Mouse (Mus musculus): ENCODE results near the gene Plcb1. TPM values are rescaled to one million over a fixed set of nuclear protein-coding genes. Genes with fewer than 3 reads are reported as not detected.
A peak's percentile ranks its signal among the peaks of the same experiment; 100 is the strongest.

The Plcb1 gene
- polyA plus RNA-seq, 1 experiment from 2014 or later = 21.2 TPM

- H3K36me3 ChIP-seq = no peaks in the 10 kb centered on the region
- no peak for ATAC-seq
- no peak overlapping the region for H3K9ac ChIP-seq (replicated peaks)
- H3K4me2 ChIP-seq (replicated peaks) = no peak overlapping the region
- 82% methylated on average over 11 of the region's 11 CpGs for WGBS
- H3K27me3 ChIP-seq = no peaks in the 10 kb centered on the region
- H3K27ac ChIP-seq = no peak overlapping the region
- H3K4me3 ChIP-seq (replicated peaks) = no peak overlapping the region
- H3K9me3 ChIP-seq = no peaks in the 10 kb centered on the region
- no peaks in the 10 kb centered on the region for H3K4me1 ChIP-seq (replicated peaks)
Measured at GRCm38 (mm10) chr2:134816383-134816782, 30.5 kb downstream of the Plcb1 start.

GRCm38 (mm10) chr2:134817058-134817840, 31.4 kb downstream of the Plcb1 start:
- Histone ChIP-seq H3K4me3 (replicated peaks) (no peak overlapping the region), H3K9ac (replicated peaks) (no peak overlapping the region), H3K27ac (no peak overlapping the region), H3K4me1 (replicated peaks) (no peaks in the 10 kb centered on the region), H3K4me2 (replicated peaks) (no peak overlapping the region), H3K27me3 (no peaks in the 10 kb centered on the region), H3K36me3 (no peaks in the 10 kb centered on the region), H3K9me3 (no peaks in the 10 kb centered on the region)
- WGBS = 95% methylated on average over 7 of the region's 7 CpGs
- ATAC-seq = no peak

- ATAC-seq = no peak
- Histone ChIP-seq H3K9me3 (no peaks in the 10 kb centered on the region), H3K9ac (replicated peaks) (no peak overlapping the region), H3K4me2 (replicated peaks) (no peak overlapping the region), H3K27ac (no peak overlapping the region), H3K4me3 (replicated peaks) (no peak overlapping the region), H3K4me1 (replicated peaks) (peaks cover 8% of the 10 kb centered on the region), H3K27me3 (no peaks in the 10 kb centered on the region), H3K36me3 (no peaks in the 10 kb centered on the region)
- WGBS = 79% methylated on average over 6 of the region's 6 CpGs
Measured at GRCm38 (mm10) chr2:134821176-134821575, 35.3 kb downstream of the Plcb1 start.

- Histone ChIP-seq H3K36me3 (no peaks in the 10 kb centered on the region), H3K27me3 (no peaks in the 10 kb centered on the region), H3K27ac (no peak overlapping the region), H3K4me1 (replicated peaks) (peaks cover 15% of the 10 kb centered on the region), H3K4me3 (replicated peaks) (no peak overlapping the region), H3K4me2 (replicated peaks) (no peak overlapping the region), H3K9ac (replicated peaks) (no peak overlapping the region), H3K9me3 (no peaks in the 10 kb centered on the region)
- no peak for ATAC-seq
- WGBS = 58% methylated on average over 7 of the region's 7 CpGs
Measured at GRCm38 (mm10) chr2:134825645-134826044, 39.8 kb downstream of the Plcb1 start.

GRCm38 (mm10) chr2:134826111-134827005, 40.5 kb downstream of the Plcb1 start:
- WGBS = 36% methylated on average over 8 of the region's 8 CpGs
- peak; percentile 50; the same call in 1 of the 2 replicates for ATAC-seq

GRCm38 (mm10) chr2:134827778-134828487, 42.1 kb downstream of the Plcb1 start:
- H3K4me1 ChIP-seq (replicated peaks) = peaks cover 15% of the 10 kb centered on the region
- H3K9me3 ChIP-seq = no peaks in the 10 kb centered on the region
- H3K36me3 ChIP-seq = no peaks in the 10 kb centered on the region
- H3K27ac ChIP-seq = no peak overlapping the region
- no peak overlapping the region for H3K9ac ChIP-seq (replicated peaks)
- no peaks in the 10 kb centered on the region for H3K27me3 ChIP-seq
- H3K4me3 ChIP-seq (replicated peaks) = no peak overlapping the region
- no peak overlapping the region for H3K4me2 ChIP-seq (replicated peaks)
- ATAC-seq = no peak
- 56% methylated on average over 3 of the region's 3 CpGs for WGBS

More at GRCm38 (mm10) chr2:134826111-134827005, 40.5 kb downstream of the Plcb1 start:
- peaks cover 15% of the 10 kb centered on the region for H3K4me1 ChIP-seq (replicated peaks)
- H3K27me3 ChIP-seq = no peaks in the 10 kb centered on the region
- no peak overlapping the region for H3K4me2 ChIP-seq (replicated peaks)
- H3K9me3 ChIP-seq = no peaks in the 10 kb centered on the region
- peak overlapping the region; percentile 35; the same call in 1 of the 2 replicates for H3K27ac ChIP-seq
- no peaks in the 10 kb centered on the region for H3K36me3 ChIP-seq
- H3K4me3 ChIP-seq (replicated peaks) = no peak overlapping the region
- H3K9ac ChIP-seq (replicated peaks) = no peak overlapping the region

- peaks cover under 1% of the 10 kb centered on the region; the same call in 1 of the 2 replicates for H3K4me1 ChIP-seq (replicated peaks)
- no peak for ATAC-seq
- no peaks in the 10 kb centered on the region for H3K9me3 ChIP-seq
- H3K4me3 ChIP-seq (replicated peaks) = no peak overlapping the region
- 81% methylated on average over 7 of the region's 7 CpGs for WGBS
- H3K36me3 ChIP-seq = no peaks in the 10 kb centered on the region
- H3K27me3 ChIP-seq = no peaks in the 10 kb centered on the region
- H3K4me2 ChIP-seq (replicated peaks) = no peak overlapping the region
- no peak overlapping the region for H3K27ac ChIP-seq
- H3K9ac ChIP-seq (replicated peaks) = no peak overlapping the region
Measured at GRCm38 (mm10) chr2:134831861-134832260, 46.0 kb downstream of the Plcb1 start.

GRCm38 (mm10) chr2:134836097-134836496, 50.2 kb downstream of the Plcb1 start:
- H3K4me2 ChIP-seq (replicated peaks) = no peak overlapping the region
- H3K27ac ChIP-seq = no peak overlapping the region
- no peak for ATAC-seq
- WGBS = 82% methylated on average over 1 of the region's 1 CpGs
- H3K4me1 ChIP-seq (replicated peaks) = no peaks in the 10 kb centered on the region
- no peak overlapping the region for H3K4me3 ChIP-seq (replicated peaks)
- no peaks in the 10 kb centered on the region for H3K27me3 ChIP-seq
- no peaks in the 10 kb centered on the region for H3K36me3 ChIP-seq
- no peaks in the 10 kb centered on the region for H3K9me3 ChIP-seq
- H3K9ac ChIP-seq (replicated peaks) = no peak overlapping the region

- H3K4me1 ChIP-seq (replicated peaks) = no peaks in the 10 kb centered on the region
Measured at GRCm38 (mm10) chr2:134838185-134838584, 52.3 kb downstream of the Plcb1 start.

GRCm38 (mm10) chr2:134838888-134839287, 53.0 kb downstream of the Plcb1 start:
- H3K9me3 ChIP-seq = no peaks in the 10 kb centered on the region
- no peak overlapping the region for H3K4me2 ChIP-seq (replicated peaks)
- ATAC-seq = no peak
- 83% methylated on average over 1 of the region's 1 CpGs for WGBS
- H3K4me3 ChIP-seq (replicated peaks) = no peak overlapping the region
- H3K27ac ChIP-seq = no peak overlapping the region
- no peaks in the 10 kb centered on the region for H3K4me1 ChIP-seq (replicated peaks)
- no peak overlapping the region for H3K9ac ChIP-seq (replicated peaks)
- H3K36me3 ChIP-seq = no peaks in the 10 kb centered on the region
- no peaks in the 10 kb centered on the region for H3K27me3 ChIP-seq

More at GRCm38 (mm10) chr2:134838185-134838584, 52.3 kb downstream of the Plcb1 start:
- H3K27me3 ChIP-seq = no peaks in the 10 kb centered on the region
- no peaks in the 10 kb centered on the region for H3K9me3 ChIP-seq
- no peak overlapping the region for H3K4me2 ChIP-seq (replicated peaks)
- H3K4me3 ChIP-seq (replicated peaks) = no peak overlapping the region
- no peaks in the 10 kb centered on the region for H3K36me3 ChIP-seq
- H3K27ac ChIP-seq = no peak overlapping the region
- ATAC-seq = no peak
- H3K9ac ChIP-seq (replicated peaks) = no peak overlapping the region
- 85% methylated on average over 1 of the region's 1 CpGs for WGBS

GRCm38 (mm10) chr2:134842883-134843282, 57.0 kb downstream of the Plcb1 start:
- H3K4me1 ChIP-seq (replicated peaks) = no peaks in the 10 kb centered on the region
- ATAC-seq = no peak
- H3K9ac ChIP-seq (replicated peaks) = no peak overlapping the region
- H3K9me3 ChIP-seq = no peaks in the 10 kb centered on the region
- no peak overlapping the region for H3K27ac ChIP-seq
- whole genome bisulfite sequencing = 88% methylated on average over 4 of the region's 4 CpGs
- no peaks in the 10 kb centered on the region for H3K36me3 ChIP-seq
- no peaks in the 10 kb centered on the region for H3K27me3 ChIP-seq
- no peak overlapping the region for H3K4me3 ChIP-seq (replicated peaks)
- no peak overlapping the region for H3K4me2 ChIP-seq (replicated peaks)
